Mouse (Mus musculus): ENCODE measurements around the gene Scn2b. TPM values are rescaled to one million over a fixed set of nuclear protein-coding genes. Genes with fewer than 3 reads are reported as not detected.

Gene Scn2b
- 0.70 and 0.90 TPM in 2 replicates for polyA plus RNA-seq (2016; fragmentation: Nextera tagmentation; extraction: Ambion mirVana)

- Histone ChIP-seq H3K4me1 (peaks cover 6% of the 10 kb centered on the region; the same call in 1 of the 2 replicates), H3K27me3 (replicated peaks) (peaks cover 89% of the 10 kb centered on the region), H3K9me3 (replicated peaks) (no peaks in the 10 kb centered on the region), H3K27ac (no peak within 1 kb of the TSS), H3K4me2 (peak within 1 kb of the TSS; percentile 52), H3K4me3 (peak within 1 kb of the TSS; percentile 35), H3K36me3 (no peaks in the 10 kb centered on the region), H3K9ac (0 out of 2 replicates have a peak within 1 kb of the TSS, but pooled peaks have one; percentile 17)
- WGBS (ENCODE audit: insufficient replicate concordance) = 2% methylated on average over 12 of the region's 13 CpGs
- no peak for ATAC-seq
Observed at GRCm38 (mm10) chr9:45117741-45118431, at the start of gene Scn2b. Gene Scn2b, plus strand, starts transcription at chr9:45117782.

GRCm38 (mm10) chr9:45071800-45072199 lies 45.8 kb upstream of the Scn2b start:
- H3K4me3 ChIP-seq = no peak overlapping the region
- H3K27me3 ChIP-seq (replicated peaks) = no peaks in the 10 kb centered on the region
- no peak overlapping the region for H3K4me2 ChIP-seq
- H3K9me3 ChIP-seq (replicated peaks) = no peaks in the 10 kb centered on the region
- 42% methylated on average over 3 of the region's 3 CpGs for WGBS (ENCODE audit: insufficient replicate concordance)
- no peaks in the 10 kb centered on the region for H3K4me1 ChIP-seq
- ATAC-seq = no peak
- H3K36me3 ChIP-seq = no peaks in the 10 kb centered on the region
- H3K9ac ChIP-seq = no peak overlapping the region
- H3K27ac ChIP-seq = no peak overlapping the region

- 36% methylated on average over 3 of the region's 3 CpGs for WGBS (ENCODE audit: insufficient replicate concordance)
Observed at GRCm38 (mm10) chr9:45077859-45078258, 39.7 kb upstream of the Scn2b start.

DNA sequence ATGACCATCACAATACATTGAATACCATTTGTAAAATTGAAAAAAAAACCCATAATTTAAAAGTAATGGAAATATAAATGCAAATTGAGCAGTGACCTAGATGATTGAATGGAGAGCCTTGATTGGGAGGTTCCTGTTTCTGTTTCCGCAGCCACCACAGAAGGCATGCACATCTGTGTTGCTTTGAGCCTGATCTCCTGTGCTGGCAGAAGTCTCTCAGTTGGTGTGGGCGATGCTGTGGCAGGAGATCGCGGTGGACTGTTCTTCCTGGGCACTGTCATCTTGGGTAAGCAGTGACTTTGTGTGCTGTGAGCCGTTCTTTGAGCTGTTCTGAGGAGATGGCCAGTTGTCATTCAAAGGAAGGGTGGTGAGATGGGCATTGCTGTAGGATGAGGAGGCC lies 38.6 kb upstream of the Scn2b start, which contains the start of gene Jaml:
Gene Jaml, plus strand, starts transcription at position 173 of the 400 bp plus-strand sequence.
- Histone ChIP-seq H3K27me3 (replicated peaks) (0 out of 2 replicates have a peak, but pooled peaks cover 9% of the 10 kb centered on the region), H3K9ac (no peak within 1 kb of the TSS), H3K9me3 (replicated peaks) (no peaks in the 10 kb centered on the region), H3K36me3 (no peaks in the 10 kb centered on the region), H3K27ac (no peak within 1 kb of the TSS), H3K4me1 (no peaks in the 10 kb centered on the region), H3K4me2 (no peak within 1 kb of the TSS), H3K4me3 (no peak within 1 kb of the TSS)
- 72% methylated on average over 5 of the region's 5 CpGs for WGBS (ENCODE audit: insufficient replicate concordance)
- ATAC-seq = no peak

More at GRCm38 (mm10) chr9:45077859-45078258, 39.7 kb upstream of the Scn2b start:
- Histone ChIP-seq H3K4me1 (no peaks in the 10 kb centered on the region), H3K4me2 (no peak overlapping the region), H3K36me3 (no peaks in the 10 kb centered on the region), H3K4me3 (no peak overlapping the region), H3K9ac (no peak overlapping the region), H3K27ac (no peak overlapping the region), H3K9me3 (replicated peaks) (no peaks in the 10 kb centered on the region), H3K27me3 (replicated peaks) (0 out of 2 replicates have a peak, but pooled peaks cover 9% of the 10 kb centered on the region)
- ATAC-seq = no peak

GRCm38 (mm10) chr9:45083132-45083531 lies 34.5 kb upstream of the Scn2b start:
- Histone ChIP-seq H3K36me3 (no peaks in the 10 kb centered on the region), H3K4me3 (no peak overlapping the region)
- ATAC-seq = no peak

DNA sequence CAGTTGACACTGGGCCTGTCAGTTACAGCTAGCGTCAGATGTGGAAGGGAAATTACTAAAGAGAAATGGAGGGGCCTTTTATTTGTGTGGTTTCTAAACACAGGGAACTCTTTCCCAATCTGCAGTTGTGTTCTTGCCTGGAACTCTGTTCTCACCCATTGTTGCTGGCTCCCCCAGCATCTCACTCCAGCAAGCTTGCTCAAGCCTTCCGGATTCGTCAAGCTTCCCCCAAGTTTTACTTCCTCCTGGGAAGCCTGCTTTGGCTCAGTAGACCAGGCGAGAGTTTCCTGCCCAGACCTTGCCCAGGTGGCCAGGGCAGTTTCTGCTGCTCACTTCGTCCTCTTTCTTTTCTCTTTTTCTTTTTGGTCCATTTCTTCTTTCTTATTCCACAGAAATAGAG lies 33.0 kb upstream of the Scn2b start:
- no peak overlapping the region for H3K4me2 ChIP-seq
- no peaks in the 10 kb centered on the region for H3K36me3 ChIP-seq
- no peak overlapping the region for H3K27ac ChIP-seq
- H3K9ac ChIP-seq = no peak overlapping the region
- no peaks in the 10 kb centered on the region for H3K9me3 ChIP-seq (replicated peaks)
- peaks cover 6% of the 10 kb centered on the region for H3K27me3 ChIP-seq (replicated peaks)
- WGBS (ENCODE audit: insufficient replicate concordance) = 37% methylated on average over 5 of the region's 5 CpGs
- H3K4me3 ChIP-seq = no peak overlapping the region
- no peaks in the 10 kb centered on the region for H3K4me1 ChIP-seq
- no peak for ATAC-seq

More at GRCm38 (mm10) chr9:45083132-45083531, 34.5 kb upstream of the Scn2b start:
- H3K9ac ChIP-seq = no peak overlapping the region
- H3K27ac ChIP-seq = no peak overlapping the region
- 60% methylated on average over 3 of the region's 3 CpGs for WGBS (ENCODE audit: insufficient replicate concordance)
- no peak overlapping the region for H3K4me2 ChIP-seq
- peaks cover 12% of the 10 kb centered on the region for H3K27me3 ChIP-seq (replicated peaks)
- no peaks in the 10 kb centered on the region for H3K4me1 ChIP-seq
- no peaks in the 10 kb centered on the region for H3K9me3 ChIP-seq (replicated peaks)

DNA sequence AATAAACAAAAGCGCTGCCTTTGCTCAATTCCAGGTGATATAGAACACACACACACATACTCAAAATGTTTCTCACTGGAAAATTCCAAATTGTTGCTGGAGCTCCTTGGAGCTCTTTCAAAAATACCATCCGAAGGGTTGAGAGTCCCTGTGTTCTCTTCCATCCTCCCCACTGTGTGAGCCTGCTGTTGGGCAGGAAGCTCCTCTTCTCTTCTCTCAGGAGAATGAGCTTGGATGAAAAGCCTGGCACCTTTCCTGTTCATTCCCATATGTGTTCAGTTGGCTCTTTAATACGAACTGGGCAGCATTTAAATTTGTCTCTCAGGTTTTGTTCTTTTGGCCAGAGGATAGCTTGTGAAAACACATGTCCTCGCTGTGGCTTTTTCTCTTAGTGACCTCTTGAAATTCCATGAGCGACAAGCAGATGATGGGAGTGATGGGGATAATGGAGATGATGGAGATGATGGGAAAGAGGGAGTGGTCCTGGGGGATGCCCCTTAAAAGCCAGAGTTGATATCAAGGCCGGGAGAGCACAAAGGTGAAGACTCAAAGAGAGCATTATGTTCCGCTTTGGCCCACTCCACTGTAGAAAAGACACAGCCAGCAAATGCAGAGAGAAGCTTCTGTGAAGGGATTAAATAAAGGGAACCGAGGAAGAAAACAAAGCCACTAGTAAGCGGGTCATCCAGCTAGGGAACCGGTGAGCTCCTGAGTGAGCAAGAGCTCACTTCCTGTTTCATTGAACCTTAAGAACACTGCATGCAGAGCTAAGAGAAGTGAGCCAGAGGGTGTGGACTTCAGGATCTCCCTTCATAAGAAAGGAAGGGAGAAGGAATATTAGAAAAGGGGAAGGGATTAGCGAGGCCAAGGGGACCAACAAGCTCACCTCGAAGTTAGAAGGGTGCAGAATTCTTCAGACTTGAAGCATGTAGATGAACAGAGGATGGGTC lies 31.6 kb upstream of the Scn2b start:
- no peak overlapping the region for H3K4me2 ChIP-seq
- 60% methylated on average over 12 of the region's 12 CpGs for WGBS (ENCODE audit: insufficient replicate concordance)
- no peak for ATAC-seq
- H3K27me3 ChIP-seq (replicated peaks) = peaks cover 11% of the 10 kb centered on the region
- H3K27ac ChIP-seq = no peak overlapping the region
- no peaks in the 10 kb centered on the region for H3K4me1 ChIP-seq
- no peaks in the 10 kb centered on the region for H3K9me3 ChIP-seq (replicated peaks)
- H3K36me3 ChIP-seq = no peaks in the 10 kb centered on the region
- no peak overlapping the region for H3K9ac ChIP-seq
- H3K4me3 ChIP-seq = no peak overlapping the region

GRCm38 (mm10) chr9:45088040-45088439 lies 29.5 kb upstream of the Scn2b start:
- Histone ChIP-seq H3K9ac (no peak overlapping the region), H3K27ac (no peak overlapping the region), H3K4me2 (no peak overlapping the region), H3K9me3 (replicated peaks) (no peaks in the 10 kb centered on the region), H3K27me3 (replicated peaks) (peaks cover 17% of the 10 kb centered on the region), H3K36me3 (no peaks in the 10 kb centered on the region), H3K4me3 (no peak overlapping the region), H3K4me1 (no peaks in the 10 kb centered on the region)
- no peak for ATAC-seq

- Histone ChIP-seq H3K36me3 (no peaks in the 10 kb centered on the region), H3K4me3 (no peak overlapping the region), H3K27ac (no peak overlapping the region), H3K4me2 (no peak overlapping the region), H3K27me3 (replicated peaks) (peaks cover 21% of the 10 kb centered on the region), H3K4me1 (no peaks in the 10 kb centered on the region), H3K9me3 (replicated peaks) (no peaks in the 10 kb centered on the region), H3K9ac (no peak overlapping the region)
- no peak for ATAC-seq
- 56% methylated on average over 3 of the region's 3 CpGs for WGBS (ENCODE audit: insufficient replicate concordance)
Observed at GRCm38 (mm10) chr9:45090811-45091210, 26.8 kb upstream of the Scn2b start.

- no peak for ATAC-seq
- Histone ChIP-seq H3K4me1 (no peaks in the 10 kb centered on the region), H3K9ac (no peak overlapping the region), H3K27me3 (replicated peaks) (peaks cover 23% of the 10 kb centered on the region), H3K4me2 (no peak overlapping the region), H3K9me3 (replicated peaks) (no peaks in the 10 kb centered on the region), H3K4me3 (no peak overlapping the region), H3K27ac (no peak overlapping the region), H3K36me3 (no peaks in the 10 kb centered on the region)
- 35% methylated on average over 4 of the region's 4 CpGs for WGBS (ENCODE audit: insufficient replicate concordance)
Observed at GRCm38 (mm10) chr9:45092641-45093040, 24.9 kb upstream of the Scn2b start.

DNA sequence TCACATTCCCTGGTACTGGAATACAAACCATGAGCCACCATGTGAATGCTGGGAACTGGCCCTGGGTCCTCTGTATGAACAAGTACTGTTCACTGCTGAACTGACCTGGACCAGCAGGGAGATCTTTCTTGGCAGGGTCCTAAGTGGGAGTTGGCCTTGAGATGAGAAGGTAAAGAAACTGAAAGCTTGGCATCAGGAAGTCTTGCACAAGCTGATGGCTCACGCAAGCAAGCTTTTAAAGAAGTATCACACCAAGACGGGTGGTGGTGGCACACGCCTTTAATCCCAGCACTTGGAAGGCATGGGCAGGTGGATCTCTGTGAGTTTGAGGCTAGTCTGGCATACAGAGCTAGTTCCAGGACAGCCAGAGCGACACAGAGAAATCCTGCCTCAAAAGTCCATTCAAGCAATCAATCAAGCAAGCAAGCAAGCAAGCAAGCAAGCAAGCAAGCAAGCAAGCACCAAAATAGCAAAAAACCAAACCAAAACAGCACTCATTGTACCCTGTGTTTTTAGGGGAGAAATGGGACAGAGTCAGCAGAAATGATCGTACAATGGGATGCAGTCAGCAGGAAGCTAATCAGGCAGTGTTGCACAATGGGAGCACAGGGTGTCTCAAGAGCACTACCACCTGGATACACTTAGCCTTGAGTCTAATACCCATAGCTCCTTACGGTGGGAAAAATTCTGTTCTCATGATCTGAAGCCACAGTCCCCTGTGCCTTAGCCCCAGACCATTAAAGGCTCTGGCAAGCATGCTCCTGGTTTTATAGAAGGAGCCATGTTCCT lies 22.2 kb upstream of the Scn2b start:
- Histone ChIP-seq H3K9me3 (replicated peaks) (no peaks in the 10 kb centered on the region), H3K4me1 (no peaks in the 10 kb centered on the region), H3K27ac (no peak overlapping the region), H3K27me3 (replicated peaks) (peaks cover 29% of the 10 kb centered on the region), H3K9ac (no peak overlapping the region), H3K36me3 (no peaks in the 10 kb centered on the region), H3K4me2 (no peak overlapping the region), H3K4me3 (no peak overlapping the region)
- ATAC-seq = no peak
- 57% methylated on average over 6 of the region's 6 CpGs for WGBS (ENCODE audit: insufficient replicate concordance)

Measured in liver, embryonic 12.5 days (tissue).